Mouse (Mus musculus): Measurements from ENCODE around the gene Parp4. TPM values are rescaled to one million over a fixed set of nuclear protein-coding genes. Genes with fewer than 3 reads are reported as not detected.

Parp4 gene
- 12.8 and 28.4 TPM in 2 replicates for polyA plus RNA-seq (2011; ENCODE audit: insufficient read depth, insufficient read length, low replicate concordance, missing spikeins)

DNA sequence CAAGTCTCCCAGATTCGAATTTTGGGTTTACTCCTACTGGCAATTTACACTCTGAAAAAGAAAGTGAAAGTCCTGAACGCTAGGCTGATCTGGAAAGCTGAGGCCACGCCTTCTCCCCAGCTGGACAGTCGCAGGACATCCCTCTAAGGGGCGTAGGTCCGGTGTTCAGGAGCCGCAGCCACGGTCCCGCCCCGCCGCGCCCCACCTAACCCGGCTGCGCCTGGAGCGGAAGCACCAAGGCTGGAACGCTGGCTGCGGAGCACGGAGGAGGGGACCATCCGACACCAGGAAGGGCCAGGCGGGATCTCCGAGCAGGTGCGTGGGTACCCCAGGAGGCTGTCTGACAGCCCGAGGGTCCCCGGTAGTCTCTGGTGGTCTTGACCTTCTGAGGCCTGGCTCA lies at the start of gene Parp4, which contains the start of gene Cenpj:
Parp4 (plus strand) TSS at position 204 of the 400 bp plus-strand sequence.
Cenpj (minus strand) TSS at position 10 of the 400 bp plus-strand sequence.
- Histone ChIP-seq H3K4me1 (ENCODE audit: control insufficient read depth, insufficient read depth, low read length) (no peaks in the 10 kb centered on the region; the same call in 1 of the 2 replicates), H3K27ac (ENCODE audit: control insufficient read depth, insufficient read depth, low read depth, low read length, poor library complexity) (peak within 1 kb of the TSS; percentile 91), H3K4me3 (replicated peaks; ENCODE audit: control insufficient read depth, low read depth, low read length) (peak within 1 kb of the TSS; percentile 93)
- WGBS: under 1% methylated on average over 24 of the region's 24 CpGs
- no peak for TF ChIP-seq CTCF (IDR thresholded peaks at IDR 0.05; ENCODE audit: control insufficient read depth, insufficient read depth, low read length)
- peak; percentile 83; the same call in 1 of the 2 replicates for TF ChIP-seq POLR2A (IDR thresholded peaks at IDR 0.05; ENCODE audit: borderline replicate concordance, control insufficient read depth, low read depth, low read length)

DNA sequence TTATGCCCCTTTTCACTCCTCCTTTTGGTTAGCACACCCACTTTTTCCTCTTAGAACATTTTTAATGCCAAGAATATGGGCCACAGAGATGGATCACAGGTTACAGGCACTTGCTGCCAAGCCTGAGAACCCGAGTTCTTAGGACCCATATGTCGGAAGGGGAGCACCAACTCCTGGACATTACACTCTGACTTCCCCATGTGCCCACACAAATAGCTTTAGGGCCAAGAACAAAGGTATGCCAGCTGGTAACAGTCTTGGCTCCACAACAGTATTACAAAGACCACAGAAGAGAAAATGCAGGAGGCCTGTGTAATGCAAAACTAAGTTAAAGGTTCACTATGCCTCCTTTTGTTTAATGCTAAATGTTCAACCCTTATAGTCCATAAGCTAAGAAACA lies 44.6 kb upstream of the Parp4 start:
- Histone ChIP-seq H3K4me3 (replicated peaks; ENCODE audit: control insufficient read depth, low read depth, low read length) (no peak overlapping the region), H3K27ac (ENCODE audit: control insufficient read depth, insufficient read depth, low read depth, low read length, poor library complexity) (no peak overlapping the region), H3K4me1 (ENCODE audit: control insufficient read depth, insufficient read depth, low read length) (no peaks in the 10 kb centered on the region)
- WGBS: 84% methylated on average over 2 of the region's 2 CpGs
- TF ChIP-seq CTCF (IDR thresholded peaks at IDR 0.05; ENCODE audit: control insufficient read depth, insufficient read depth, low read length): no peak
- no peak for TF ChIP-seq POLR2A (IDR thresholded peaks at IDR 0.05; ENCODE audit: borderline replicate concordance, control insufficient read depth, low read depth, low read length)

DNA sequence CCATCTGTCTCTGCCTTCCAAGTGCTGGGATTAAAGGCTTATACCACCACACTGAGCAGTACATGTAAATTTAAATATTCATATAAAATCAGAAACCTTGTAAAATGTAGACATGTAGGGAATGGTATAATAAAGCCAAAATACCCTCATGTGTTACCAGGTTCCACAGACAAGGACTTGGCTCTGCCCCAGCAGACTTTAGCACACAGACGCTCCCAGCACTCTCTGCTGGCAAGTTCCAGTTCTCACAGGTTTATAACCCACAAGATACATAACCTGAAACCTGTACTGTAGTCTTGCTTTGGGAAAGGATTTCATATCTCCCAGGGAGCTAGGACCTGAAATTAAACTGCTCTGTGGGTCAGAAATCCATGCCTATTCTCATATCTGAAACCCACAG lies 30.5 kb upstream of the Parp4 start:
- H3K4me1 ChIP-seq (ENCODE audit: control insufficient read depth, insufficient read depth, low read length): no peaks in the 10 kb centered on the region
- 92% methylated on average over 1 of the region's 1 CpGs for WGBS
- no peak for TF ChIP-seq CTCF (IDR thresholded peaks at IDR 0.05; ENCODE audit: control insufficient read depth, insufficient read depth, low read length)
- no peak for TF ChIP-seq POLR2A (IDR thresholded peaks at IDR 0.05; ENCODE audit: borderline replicate concordance, control insufficient read depth, low read depth, low read length)
- H3K4me3 ChIP-seq (replicated peaks; ENCODE audit: control insufficient read depth, low read depth, low read length): no peak overlapping the region
- H3K27ac ChIP-seq (ENCODE audit: control insufficient read depth, insufficient read depth, low read depth, low read length, poor library complexity): no peak overlapping the region

DNA sequence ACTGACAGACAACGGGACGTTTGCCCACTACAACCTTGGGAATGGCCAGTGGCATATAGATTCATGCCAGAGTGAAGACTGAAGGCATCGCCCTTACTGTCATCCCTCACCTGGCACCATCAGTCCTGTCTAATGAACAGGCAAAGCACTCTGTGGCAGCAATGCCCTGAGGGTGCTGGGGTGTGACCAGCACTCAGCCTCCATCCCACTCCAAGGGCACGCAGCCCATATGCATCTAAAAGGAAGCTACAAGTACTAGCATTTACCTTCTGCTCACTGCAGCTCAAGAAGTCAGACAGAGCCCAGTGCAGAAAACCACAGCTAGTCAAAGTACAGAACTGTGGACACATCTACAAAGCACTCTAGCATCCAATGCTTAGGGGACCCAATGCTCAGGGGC lies 29.9 kb upstream of the Parp4 start:
- H3K4me1 ChIP-seq (ENCODE audit: control insufficient read depth, insufficient read depth, low read length): no peaks in the 10 kb centered on the region
- no peak for TF ChIP-seq CTCF (IDR thresholded peaks at IDR 0.05; ENCODE audit: control insufficient read depth, insufficient read depth, low read length)
- no peak for TF ChIP-seq POLR2A (IDR thresholded peaks at IDR 0.05; ENCODE audit: borderline replicate concordance, control insufficient read depth, low read depth, low read length)
- WGBS: 84% methylated on average over 4 of the region's 4 CpGs
- no peak overlapping the region for H3K4me3 ChIP-seq (replicated peaks; ENCODE audit: control insufficient read depth, low read depth, low read length)
- H3K27ac ChIP-seq (ENCODE audit: control insufficient read depth, insufficient read depth, low read depth, low read length, poor library complexity): no peak overlapping the region

DNA sequence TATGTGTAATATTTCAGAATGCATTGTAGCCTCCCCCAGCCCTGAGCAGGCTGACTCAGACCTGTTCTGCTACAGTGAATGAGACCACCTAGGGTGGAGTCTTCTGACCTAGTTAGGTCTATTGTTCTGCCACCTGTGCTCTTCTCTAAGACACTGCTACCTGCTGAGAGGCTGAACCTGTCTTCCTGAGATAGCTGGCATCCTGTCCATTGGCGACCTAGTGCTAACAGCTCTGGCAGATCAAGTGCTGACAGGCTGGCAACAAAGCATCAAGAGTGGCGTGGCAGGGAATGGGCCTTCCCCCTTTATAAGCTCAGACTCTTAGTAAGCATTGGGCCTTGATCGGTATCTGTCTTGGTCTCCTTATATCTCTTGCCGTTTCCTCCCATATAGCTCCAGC lies 24.5 kb upstream of the Parp4 start:
- Histone ChIP-seq H3K4me1 (ENCODE audit: control insufficient read depth, insufficient read depth, low read length) (peaks cover 1% of the 10 kb centered on the region), H3K4me3 (replicated peaks; ENCODE audit: control insufficient read depth, low read depth, low read length) (no peak overlapping the region), H3K27ac (ENCODE audit: control insufficient read depth, insufficient read depth, low read depth, low read length, poor library complexity) (no peak overlapping the region)
- TF ChIP-seq CTCF (IDR thresholded peaks at IDR 0.05; ENCODE audit: control insufficient read depth, insufficient read depth, low read length) (no peak), POLR2A (IDR thresholded peaks at IDR 0.05; ENCODE audit: borderline replicate concordance, control insufficient read depth, low read depth, low read length) (no peak)
- 83% methylated on average over 4 of the region's 4 CpGs for WGBS

DNA sequence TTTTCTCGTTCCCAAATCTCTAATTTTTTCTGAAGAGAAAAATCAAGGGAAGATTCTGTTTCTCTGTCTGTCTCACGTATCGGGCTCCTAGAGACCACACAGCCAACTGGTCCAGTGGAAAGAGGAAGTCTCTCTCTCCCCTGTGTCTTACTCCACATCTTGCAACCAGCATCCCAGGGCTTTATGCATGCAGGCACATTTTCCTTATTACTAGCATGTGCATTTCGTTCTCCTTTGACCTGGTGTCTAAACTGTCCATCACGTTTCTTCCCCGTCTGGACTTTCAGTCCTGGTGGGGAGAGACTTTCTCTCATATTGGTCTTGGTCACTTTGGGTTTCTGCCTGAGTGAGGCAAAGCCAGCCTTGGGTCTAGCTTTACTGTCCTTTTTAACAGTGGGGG lies 22.5 kb upstream of the Parp4 start:
- Histone ChIP-seq H3K27ac (ENCODE audit: control insufficient read depth, insufficient read depth, low read depth, low read length, poor library complexity) (no peak overlapping the region), H3K4me3 (replicated peaks; ENCODE audit: control insufficient read depth, low read depth, low read length) (no peak overlapping the region), H3K4me1 (ENCODE audit: control insufficient read depth, insufficient read depth, low read length) (peaks cover 1% of the 10 kb centered on the region)
- TF ChIP-seq POLR2A (IDR thresholded peaks at IDR 0.05; ENCODE audit: borderline replicate concordance, control insufficient read depth, low read depth, low read length) (no peak), CTCF (IDR thresholded peaks at IDR 0.05; ENCODE audit: control insufficient read depth, insufficient read depth, low read length) (no peak)
- WGBS: 58% methylated on average over 6 of the region's 6 CpGs

DNA sequence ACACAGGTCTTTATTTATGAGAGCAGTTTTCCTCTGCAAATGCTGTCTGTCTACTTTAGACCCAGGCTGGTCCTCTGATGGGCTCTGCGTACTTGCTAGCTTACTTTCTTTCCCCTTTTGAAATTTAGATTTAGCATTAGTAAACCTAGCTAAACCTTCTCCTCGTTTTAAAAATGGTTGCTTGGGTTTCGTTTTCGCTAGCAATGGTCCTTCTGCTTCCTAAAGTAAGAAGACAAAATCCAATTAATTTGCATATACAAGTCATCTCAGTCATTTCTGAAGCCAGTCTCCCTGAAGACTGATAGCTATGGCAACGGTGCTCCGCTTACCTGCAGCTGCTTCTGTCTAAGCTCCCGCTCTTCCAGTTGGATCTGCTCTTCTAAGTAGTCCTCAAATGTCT lies 22.1 kb upstream of the Parp4 start:
- no peak overlapping the region for H3K27ac ChIP-seq (ENCODE audit: control insufficient read depth, insufficient read depth, low read depth, low read length, poor library complexity)
- H3K4me3 ChIP-seq (replicated peaks; ENCODE audit: control insufficient read depth, low read depth, low read length): no peak overlapping the region
- H3K4me1 ChIP-seq (ENCODE audit: control insufficient read depth, insufficient read depth, low read length): peaks cover 1% of the 10 kb centered on the region
- 91% methylated on average over 7 of the region's 7 CpGs for WGBS
- no peak for TF ChIP-seq POLR2A (IDR thresholded peaks at IDR 0.05; ENCODE audit: borderline replicate concordance, control insufficient read depth, low read depth, low read length)
- no peak for TF ChIP-seq CTCF (IDR thresholded peaks at IDR 0.05; ENCODE audit: control insufficient read depth, insufficient read depth, low read length)

DNA sequence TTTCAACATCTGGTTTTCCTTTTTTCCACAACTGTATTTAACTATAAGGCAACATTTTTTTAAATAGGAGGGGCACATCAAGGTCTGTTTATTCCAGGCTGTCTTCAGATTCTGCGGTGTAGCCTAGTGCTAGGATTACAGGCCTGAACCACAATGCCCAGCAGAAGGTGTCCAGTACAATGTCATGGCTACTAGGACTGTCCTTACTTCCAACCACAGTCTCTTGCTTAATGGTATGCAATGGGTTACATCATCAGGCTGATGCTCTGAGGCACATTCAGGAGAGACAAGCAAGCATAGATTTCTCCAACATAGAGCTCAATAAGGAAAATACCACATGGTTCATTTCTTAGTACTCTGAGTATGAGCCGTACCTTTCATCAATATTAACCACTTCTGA lies 20.7 kb upstream of the Parp4 start:
- TF ChIP-seq POLR2A (IDR thresholded peaks at IDR 0.05; ENCODE audit: borderline replicate concordance, control insufficient read depth, low read depth, low read length) (no peak), CTCF (IDR thresholded peaks at IDR 0.05; ENCODE audit: control insufficient read depth, insufficient read depth, low read length) (no peak)
- WGBS: 61% methylated on average over 2 of the region's 2 CpGs

DNA sequence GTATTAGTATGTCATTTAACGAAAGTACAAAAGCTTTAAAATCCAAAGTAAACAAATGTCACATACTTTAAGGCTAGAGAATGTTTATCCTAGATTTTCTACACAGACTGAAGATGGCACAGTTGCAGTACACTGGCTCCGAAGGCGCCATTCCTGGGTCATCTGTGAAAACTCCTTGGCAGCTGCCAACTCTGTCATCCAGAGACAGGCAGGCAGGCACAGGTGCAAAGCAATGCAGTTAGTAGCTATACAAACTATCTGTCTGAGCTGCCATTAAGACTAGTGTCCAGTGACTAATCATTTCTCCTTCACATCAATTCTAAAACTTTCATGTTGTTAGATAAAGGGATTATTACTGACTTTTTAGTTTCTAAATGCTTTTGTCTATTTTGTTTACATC lies 16.3 kb upstream of the Parp4 start:
- Histone ChIP-seq H3K27ac (ENCODE audit: control insufficient read depth, insufficient read depth, low read depth, low read length, poor library complexity) (no peak overlapping the region), H3K4me1 (ENCODE audit: control insufficient read depth, insufficient read depth, low read length) (no peaks in the 10 kb centered on the region), H3K4me3 (replicated peaks; ENCODE audit: control insufficient read depth, low read depth, low read length) (no peak overlapping the region)
- no peak for TF ChIP-seq CTCF (IDR thresholded peaks at IDR 0.05; ENCODE audit: control insufficient read depth, insufficient read depth, low read length)
- no peak for TF ChIP-seq POLR2A (IDR thresholded peaks at IDR 0.05; ENCODE audit: borderline replicate concordance, control insufficient read depth, low read depth, low read length)
- WGBS: 94% methylated on average over 3 of the region's 3 CpGs

More for the DNA sequence above, 20.7 kb upstream of the Parp4 start:
- no peak overlapping the region for H3K27ac ChIP-seq (ENCODE audit: control insufficient read depth, insufficient read depth, low read depth, low read length, poor library complexity)
- H3K4me3 ChIP-seq (replicated peaks; ENCODE audit: control insufficient read depth, low read depth, low read length): no peak overlapping the region
- H3K4me1 ChIP-seq (ENCODE audit: control insufficient read depth, insufficient read depth, low read length): peaks cover 1% of the 10 kb centered on the region
